13 mouse cellular contexts compared by ENCODE assay signal in genomic region chr12:35392111-35392510, GRCm38 (mm10).
A peak's percentile ranks its signal among the peaks of the same experiment; 100 is the strongest.
DNase-seq lines count a peak whose midpoint lies in the region; ATAC-seq and TF ChIP-seq lines count a peak whose summit lies in the region.
"Had no signal": no experiment of that assay in that cellular context is flagged by ENCODE, and none has a peak within 500 bp of the region (broad histone marks: within the 10 kb centered on the region; RNA-seq: fewer than 3 reads in every experiment).

No protein-coding gene starts in this region.

- no peak for TF ChIP-seq CTCF in lung, adult 2 months (IDR thresholded peaks at IDR 0.05; ENCODE audit: insufficient read depth, low read length)

- peak; percentile 27 to 64 for DNase-seq in heart, adult 9 months (ENCODE audit: low spot score in 2 of 2)
- no peak for DNase-seq in heart, postnatal 4 days
- DNase-seq in lung, postnatal 10 days, result peak; percentile 2
- DNase-seq in lung, adult 2 months, result no peak
- DNase-seq in skeletal muscle tissue, adult 2 months (ENCODE audit: low read depth, low spot score), result peak; percentile 44
- DNase-seq in urinary bladder, postnatal 10 days (ENCODE audit: low spot score), result no peak
- DNase-seq: adrenal gland, postnatal 25 days; cerebellum, adult 18-20 months; kidney, postnatal 25 days; lung, postnatal 14 days had no signal

- no peak for TF ChIP-seq POLR2A in lung, adult 2 months (IDR thresholded peaks at IDR 0.05; ENCODE audit: borderline replicate concordance, extremely low read depth, low read depth, low read length)

- no peaks in the 10 kb centered on the region for H3K4me1 ChIP-seq in lung, adult 2 months (ENCODE audit: control insufficient read depth, insufficient read depth, low read length)
- H3K4me1 ChIP-seq: embryonic facial prominence, embryonic 12.5 days; limb, embryonic 12.5 days had no signal

- WGBS in lung, adult 2 months, result 53% methylated on average over 2 of the region's 2 CpGs

- H3K4me3 ChIP-seq in lung, adult 2 months (replicated peaks; ENCODE audit: extremely low read depth, low read depth, low read length), result no peak overlapping the region
- H3K4me3 ChIP-seq: embryonic facial prominence, embryonic 12.5 days; limb, embryonic 12.5 days had no signal

- ATAC-seq in granulocyte monocyte progenitor cell, adult 5-6 weeks (replicated peaks; ENCODE audit: poor library complexity, severe bottlenecking), result peak; percentile 48; the same call in 1 of the 2 replicates

Comparison
In these comparisons a context has a peak if more than half of its experiments do, and no peak if none do; other contexts are left out.
1. DNase-seq: peak in heart, adult 9 months (2 of 2), lung, postnatal 10 days (single experiment) and skeletal muscle tissue, adult 2 months (single experiment); none in heart, postnatal 4 days (single experiment), lung, adult 2 months (single experiment) and urinary bladder, postnatal 10 days (single experiment).